Mouse (Mus musculus) hindbrain, embryonic 10.5 days (tissue): ENCODE measurements around the gene Rcan3. TPM values are rescaled to one million over a fixed set of nuclear protein-coding genes. Genes with fewer than 3 reads are reported as not detected.

Experiments used
- DNase-seq: peaks from one replicate; pipeline ENCODE4 v3.0.0-alpha.2; 2017; ENCODE audit warnings: low spot score
- H3K27ac ChIP-seq: fragments of 300-500 bp; sonication (generic); 2 replicates; pipeline ENCODE4 v1.5.1; 2016; ENCODE audit warnings: mild to moderate bottlenecking, moderate library complexity
- H3K27me3 ChIP-seq: fragments of 300-500 bp; sonication (generic); 2 replicates; pipeline ENCODE4 v1.6.1; 2016; ENCODE audit warnings: mild to moderate bottlenecking; ENCODE audit not compliant: poor library complexity, insufficient read depth, severe bottlenecking
- H3K36me3 ChIP-seq: fragments of 300-500 bp; sonication (generic); 2 replicates; pipeline ENCODE4 v1.6.1; 2016; ENCODE audit warnings: mild to moderate bottlenecking, moderate library complexity
- H3K4me1 ChIP-seq: fragments of 300-500 bp; sonication (generic); replicated peaks from 2 replicates; pipeline ENCODE4 v1.6.1; 2016; ENCODE audit warnings: mild to moderate bottlenecking
- H3K4me3 ChIP-seq: fragments of 300-500 bp; sonication (generic); 2 replicates; pipeline ENCODE4 v1.5.1; 2016; ENCODE audit warnings: mild to moderate bottlenecking, moderate library complexity
- H3K9me3 ChIP-seq: fragments of 300-500 bp; sonication (generic); 2 replicates; pipeline ENCODE4 v1.6.1; 2016; ENCODE audit warnings: mild to moderate bottlenecking, moderate library complexity
- WGBS: fragments of 180-500 bp; shearing (Covaris S2); methylation state at CpG from one replicate; pipeline ENCODE4 v1.1.7; 2016; 5-methylcytosine and 5-hydroxymethylcytosine counted together
- microRNA counts: library from miRNA; unstranded; fragments of <30 nt; microRNA quantifications from one replicate; lab custom pipeline; 2017
- polyA plus RNA-seq: library from polyadenylated mRNA; unstranded; fragments of >200 nt; fragmentation: Nextera tagmentation; extraction: Ambion mirVana; gene quantifications from 2 replicates; pipeline ENCODE4 v1.2.1, GENCODE M21; 2016

Gene Rcan3
- polyA plus RNA-seq, 1 experiment from 2014 or later, result 14.2 TPM

DNA sequence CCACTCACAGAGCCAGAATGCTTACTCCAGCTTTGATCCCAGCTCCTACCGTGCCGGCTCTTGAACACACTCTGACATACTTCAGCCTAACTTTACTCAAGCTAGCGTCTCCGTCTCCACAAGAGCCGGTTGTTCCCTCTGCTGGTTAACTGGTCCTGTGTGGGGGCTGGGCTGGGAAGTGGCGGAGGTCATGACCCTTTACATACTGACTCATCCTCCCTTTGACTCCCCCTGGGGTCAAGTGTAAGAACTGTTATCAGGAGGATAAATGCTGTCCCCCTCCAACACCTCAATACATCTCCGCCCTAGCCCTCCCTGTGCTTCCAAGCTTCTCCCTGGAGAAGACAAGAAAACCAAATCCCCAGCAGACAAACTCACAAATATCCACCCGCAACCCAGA lies 52.3 kb downstream of the Rcan3 start:
- DNase-seq, result no peak
- Histone ChIP-seq H3K4me1 (peaks cover 15% of the 10 kb centered on the region), H3K36me3 (no peaks in the 10 kb centered on the region), H3K4me3 (no peak overlapping the region), H3K27me3 (peaks cover 12% of the 10 kb centered on the region), H3K27ac (no peak overlapping the region), H3K9me3 (no peaks in the 10 kb centered on the region)
- 48% methylated on average over 8 of the region's 8 CpGs for WGBS

DNA sequence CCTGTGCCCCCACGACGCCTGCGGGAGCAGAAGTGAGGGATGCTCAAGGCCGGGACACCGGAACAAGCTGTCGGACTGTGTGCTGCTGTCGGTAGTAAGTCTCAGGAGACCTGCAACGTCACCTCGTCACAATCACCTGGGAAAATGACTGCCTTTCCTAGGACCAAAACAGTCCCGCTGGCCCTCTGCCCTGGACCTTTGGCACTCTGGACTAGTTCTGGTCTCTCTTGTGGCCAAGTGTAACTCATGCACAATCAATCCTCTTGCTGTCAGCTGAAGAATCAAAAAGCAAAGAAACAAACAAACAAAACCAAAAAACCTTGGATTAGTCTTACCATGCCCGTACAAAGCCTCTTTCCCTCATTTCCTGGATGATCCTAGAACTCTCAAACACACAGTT lies 56.4 kb downstream of the Rcan3 start:
- WGBS, result 81% methylated on average over 11 of the region's 11 CpGs
- H3K27me3 ChIP-seq, result no peaks in the 10 kb centered on the region
- no peak for DNase-seq
- H3K36me3 ChIP-seq, result no peaks in the 10 kb centered on the region
- H3K4me1 ChIP-seq, result peaks cover 8% of the 10 kb centered on the region; the same call in 1 of the 2 replicates
- H3K9me3 ChIP-seq, result peaks cover 8% of the 10 kb centered on the region; the same call in 1 of the 2 replicates
- H3K27ac ChIP-seq, result no peak overlapping the region
- H3K4me3 ChIP-seq, result no peak overlapping the region

DNA sequence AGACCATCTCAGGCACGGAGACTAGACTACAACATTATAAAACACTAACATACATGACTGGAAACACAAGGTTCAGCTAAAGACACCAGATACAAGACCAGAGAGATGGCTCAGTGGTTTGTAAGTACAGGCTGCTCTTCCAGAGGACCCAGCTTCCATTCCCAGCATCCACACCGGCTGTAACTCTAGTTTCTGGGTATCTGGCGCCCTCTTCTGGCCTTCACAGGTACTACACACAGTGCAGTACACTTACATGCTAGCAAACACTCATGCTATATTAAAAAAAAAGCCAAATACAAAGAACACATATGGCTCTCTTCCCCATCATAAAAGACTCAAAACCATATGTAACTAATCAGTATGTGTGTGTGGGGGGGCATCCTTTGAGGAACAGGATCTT lies 58.2 kb downstream of the Rcan3 start:
- no peak for DNase-seq
- Histone ChIP-seq H3K36me3 (no peaks in the 10 kb centered on the region), H3K27ac (no peak overlapping the region), H3K4me1 (0 out of 2 replicates have a peak, but pooled peaks cover 2% of the 10 kb centered on the region), H3K9me3 (peaks cover 8% of the 10 kb centered on the region; the same call in 1 of the 2 replicates), H3K4me3 (no peak overlapping the region), H3K27me3 (no peaks in the 10 kb centered on the region)
- WGBS, result 62% methylated on average over 3 of the region's 3 CpGs

DNA sequence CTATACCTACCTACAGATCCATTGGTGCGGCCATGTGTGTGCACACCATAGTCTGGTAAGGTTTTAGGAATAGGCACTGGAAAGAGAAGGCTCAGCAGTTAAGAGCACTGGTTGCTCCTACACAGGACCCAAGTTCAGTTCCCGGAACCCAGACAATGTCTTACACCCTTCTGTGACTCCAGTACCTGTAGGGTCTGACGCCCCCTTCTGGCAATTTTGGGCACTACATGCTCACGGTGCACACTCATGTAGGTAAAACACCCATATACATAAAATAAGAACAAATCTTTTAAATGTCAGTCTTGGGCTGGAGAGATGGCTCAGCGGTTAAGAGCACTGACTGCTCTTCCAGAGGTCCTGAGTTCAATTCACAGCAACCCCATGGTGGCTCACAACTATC lies 60.4 kb downstream of the Rcan3 start:
- 0 out of 2 replicates have a peak, but pooled peaks cover 6% of the 10 kb centered on the region for H3K4me1 ChIP-seq
- DNase-seq, result no peak
- no peaks in the 10 kb centered on the region for H3K36me3 ChIP-seq
- H3K27ac ChIP-seq, result no peak overlapping the region
- no peaks in the 10 kb centered on the region for H3K27me3 ChIP-seq
- H3K4me3 ChIP-seq, result no peak overlapping the region
- H3K9me3 ChIP-seq, result peaks cover 8% of the 10 kb centered on the region; the same call in 1 of the 2 replicates
- WGBS, result 78% methylated on average over 5 of the region's 5 CpGs

DNA sequence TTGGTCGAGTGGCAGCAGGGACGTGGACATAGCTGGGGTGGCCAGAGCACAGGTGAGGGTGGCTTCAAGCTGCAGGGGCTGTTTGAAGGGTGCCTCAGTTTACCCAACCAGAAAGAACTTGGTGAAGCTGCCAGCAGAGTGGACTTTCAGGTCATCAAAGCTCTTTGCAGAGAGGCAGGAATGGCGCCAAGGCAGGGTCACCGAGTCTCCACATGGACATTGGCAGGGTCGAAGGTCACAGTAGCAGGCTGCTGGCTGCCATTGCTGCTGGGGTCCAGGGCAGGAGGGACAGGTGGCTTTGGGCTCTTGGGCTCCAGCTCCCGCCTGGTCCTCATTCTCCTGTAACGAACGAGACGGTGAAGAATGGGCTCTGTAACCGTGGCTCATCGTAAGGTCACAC lies 63.3 kb downstream of the Rcan3 start:
- WGBS, result 69% methylated on average over 11 of the region's 11 CpGs
- H3K36me3 ChIP-seq, result no peaks in the 10 kb centered on the region
- DNase-seq, result no peak
- no peak overlapping the region for H3K27ac ChIP-seq
- 0 out of 2 replicates have a peak, but pooled peaks cover 6% of the 10 kb centered on the region for H3K4me1 ChIP-seq
- peaks cover 3% of the 10 kb centered on the region; the same call in 1 of the 2 replicates for H3K9me3 ChIP-seq
- no peak overlapping the region for H3K4me3 ChIP-seq
- H3K27me3 ChIP-seq, result no peaks in the 10 kb centered on the region

DNA sequence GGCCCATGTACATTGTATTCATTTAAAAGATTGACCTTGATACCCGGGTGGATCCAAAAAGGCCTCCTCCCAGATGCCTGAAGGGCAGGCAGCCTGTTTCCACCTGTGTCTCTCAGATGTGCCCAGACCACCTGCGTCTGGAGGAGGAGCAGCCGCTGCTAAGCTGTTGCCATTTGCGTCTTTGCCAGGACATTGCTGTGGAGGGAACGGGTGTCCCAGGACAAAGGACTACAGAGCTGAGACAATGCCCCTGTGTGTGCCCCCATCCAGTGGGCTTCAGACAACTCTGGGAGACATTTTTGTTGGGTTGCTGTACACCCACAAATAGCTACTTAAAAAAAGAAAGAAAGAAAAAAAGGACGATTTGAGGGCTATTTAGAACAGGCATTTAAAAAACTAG lies 70.8 kb downstream of the Rcan3 start:
- Histone ChIP-seq H3K4me1 (0 out of 2 replicates have a peak, but pooled peaks cover 2% of the 10 kb centered on the region), H3K36me3 (no peaks in the 10 kb centered on the region), H3K9me3 (no peaks in the 10 kb centered on the region), H3K4me3 (no peak overlapping the region), H3K27me3 (no peaks in the 10 kb centered on the region), H3K27ac (no peak overlapping the region)
- DNase-seq, result no peak
- WGBS, result 24% methylated on average over 6 of the region's 6 CpGs

MicroRNA genes within 50 kb of the gene (microRNA counts, 519-probe panel; counts per million panel counts)
- 1,255 counts per million, percentile 77 among the panel's probes with 10 or more counts for microRNA mmu-miR-700 (lab: Ali Mortazavi, UCI)

Other genes starting within 250 kb of the Rcan3 start
- gene Clic4, start 161.0 kb downstream of the Rcan3 start, polyA plus RNA-seq, result 184 and 220 TPM in 2 replicates
- gene Srrm1, start 80.5 kb downstream of the Rcan3 start, polyA plus RNA-seq, result 219 and 225 TPM in 2 replicates
- gene Ncmap, start 35.6 kb downstream of the Rcan3 start, polyA plus RNA-seq, result 0.30 and 0.35 TPM in 2 replicates
- gene Stpg1, start 60.9 kb upstream of the Rcan3 start, polyA plus RNA-seq, result 0.66 and 1.2 TPM in 2 replicates
- 1.8 and 2.5 TPM in 2 replicates for gene Nipal3, start 61.2 kb upstream of the Rcan3 start, polyA plus RNA-seq
- gene Grhl3, start 139.8 kb upstream of the Rcan3 start, polyA plus RNA-seq, result 3.3 and 5.3 TPM in 2 replicates